Mouse (Mus musculus): ENCODE data around the gene Nme7.

DNA sequence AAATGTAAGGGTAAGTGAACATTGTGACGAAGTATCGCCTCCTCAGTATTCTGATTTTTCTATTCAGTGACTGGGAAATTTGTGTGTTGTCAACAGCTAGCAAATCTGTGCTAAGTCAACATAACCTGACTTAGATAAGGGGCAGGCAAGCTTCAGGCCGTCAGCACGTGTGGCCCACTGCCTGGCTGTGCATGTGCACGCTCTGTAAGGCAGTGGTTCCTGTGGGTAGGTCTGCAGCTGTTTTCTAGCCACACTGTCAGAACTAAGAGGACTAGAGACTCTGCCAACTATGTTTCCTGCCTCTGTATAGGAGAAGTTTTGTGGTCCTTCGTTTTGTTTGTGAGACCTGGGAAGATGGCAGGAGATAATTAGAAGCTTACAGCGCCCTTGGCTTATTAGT is 122.3 kb downstream of the Nme7 start:
- TF ChIP-seq POLR2A (IDR thresholded peaks at IDR 0.05; ENCODE audit: low read depth, low read length) (no peak), CTCF (conservative IDR thresholded peaks at IDR 0.05; ENCODE audit: insufficient read depth, insufficient read length, low read depth, low read length) (no peak)

Measured in kidney, adult 2 months (tissue).